Mouse (Mus musculus) forebrain, postnatal 0 days (tissue): Measurements from ENCODE around the gene Cabin1. TPM values are rescaled to one million over a fixed set of nuclear protein-coding genes. Genes with fewer than 3 reads are reported as not detected.
"Not testable (repeated sequence)": the region's sequence is repeated elsewhere in the genome, so short reads cannot be mapped to it uniquely, and the experiment has no call there.

Source experiments
- ATAC-seq: fragments of 200-750 bp; cut with Nextera tagmentation; 2 replicates; pipeline ENCODE4 v1.8.0; 2017; ENCODE audit warnings: mild to moderate bottlenecking, moderate library complexity
- DNase-seq: peaks from one replicate; pipeline ENCODE4 v3.0.0-alpha.2; 2015
- H3K27ac ChIP-seq: fragments of 300-500 bp; sonication (generic); 2 replicates; pipeline ENCODE4 v1.5.1; 2014; ENCODE audit warnings: low read depth, mild to moderate bottlenecking, antibody characterized with exemption, low read length, moderate library complexity, mixed read lengths
- H3K27me3 ChIP-seq: fragments of 300-500 bp; sonication (generic); 2 replicates; pipeline ENCODE4 v1.6.1; 2014; ENCODE audit warnings: mild to moderate bottlenecking, low read length, mixed read lengths; ENCODE audit not compliant: insufficient read depth
- H3K36me3 ChIP-seq: fragments of 300-500 bp; sonication (generic); 2 replicates; pipeline ENCODE4 v1.6.1; 2014; ENCODE audit warnings: mild to moderate bottlenecking, moderate library complexity; ENCODE audit not compliant: insufficient read depth
- H3K4me1 ChIP-seq: fragments of 300-500 bp; sonication (generic); 2 replicates; pipeline ENCODE4 v1.6.1; 2014; ENCODE audit warnings: antibody characterized with exemption; ENCODE audit not compliant: insufficient read depth
- H3K4me2 ChIP-seq: fragments of 300-500 bp; sonication (generic); 2 replicates; pipeline ENCODE4 v1.6.1; 2014; ENCODE audit warnings: low read depth, mild to moderate bottlenecking, moderate library complexity
- H3K4me3 ChIP-seq: fragments of 300-500 bp; sonication (generic); 2 replicates; pipeline ENCODE4 v1.5.1; 2014; ENCODE audit warnings: low read depth, low read length, mixed read lengths
- H3K9ac ChIP-seq: fragments of 300-500 bp; sonication (generic); 2 replicates; pipeline ENCODE4 v1.6.1; 2014; ENCODE audit warnings: mild to moderate bottlenecking
- H3K9me3 ChIP-seq: fragments of 300-500 bp; sonication (generic); 2 replicates; pipeline ENCODE4 v1.6.1; 2016; ENCODE audit warnings: low read length
- CTCF ChIP-seq: sonication (generic); IDR thresholded peaks from 2 replicates; pipeline ENCODE4 v1.5.1; 2016; ENCODE audit warnings: antibody characterized with exemption, control low read depth, low read depth
- WGBS: fragments of 180-500 bp; shearing (Covaris S2); extraction: QIAGEN DNeasy Blood & Tissue Kit; methylation state at CpG from one replicate; pipeline ENCODE4 v1.1.7; 2014; 5-methylcytosine and 5-hydroxymethylcytosine counted together
- polyA plus RNA-seq: library from polyadenylated mRNA; unstranded; fragments of >200 nt; fragmentation: Nextera tagmentation; extraction: Ambion mirVana; gene quantifications from 2 replicates; pipeline ENCODE4 v1.2.1, GENCODE M21; 2015
- total RNA-seq: library from RNA; depleted of rRNA; stranded (reverse); fragments of >200 nt; gene quantifications from 2 replicates; pipeline ENCODE4 v1.2.3, GENCODE M21; 2014

Gene Cabin1
- total and polyA plus RNA-seq, 2 experiments from 2014 or later: 28.0 to 85.5 TPM

DNA sequence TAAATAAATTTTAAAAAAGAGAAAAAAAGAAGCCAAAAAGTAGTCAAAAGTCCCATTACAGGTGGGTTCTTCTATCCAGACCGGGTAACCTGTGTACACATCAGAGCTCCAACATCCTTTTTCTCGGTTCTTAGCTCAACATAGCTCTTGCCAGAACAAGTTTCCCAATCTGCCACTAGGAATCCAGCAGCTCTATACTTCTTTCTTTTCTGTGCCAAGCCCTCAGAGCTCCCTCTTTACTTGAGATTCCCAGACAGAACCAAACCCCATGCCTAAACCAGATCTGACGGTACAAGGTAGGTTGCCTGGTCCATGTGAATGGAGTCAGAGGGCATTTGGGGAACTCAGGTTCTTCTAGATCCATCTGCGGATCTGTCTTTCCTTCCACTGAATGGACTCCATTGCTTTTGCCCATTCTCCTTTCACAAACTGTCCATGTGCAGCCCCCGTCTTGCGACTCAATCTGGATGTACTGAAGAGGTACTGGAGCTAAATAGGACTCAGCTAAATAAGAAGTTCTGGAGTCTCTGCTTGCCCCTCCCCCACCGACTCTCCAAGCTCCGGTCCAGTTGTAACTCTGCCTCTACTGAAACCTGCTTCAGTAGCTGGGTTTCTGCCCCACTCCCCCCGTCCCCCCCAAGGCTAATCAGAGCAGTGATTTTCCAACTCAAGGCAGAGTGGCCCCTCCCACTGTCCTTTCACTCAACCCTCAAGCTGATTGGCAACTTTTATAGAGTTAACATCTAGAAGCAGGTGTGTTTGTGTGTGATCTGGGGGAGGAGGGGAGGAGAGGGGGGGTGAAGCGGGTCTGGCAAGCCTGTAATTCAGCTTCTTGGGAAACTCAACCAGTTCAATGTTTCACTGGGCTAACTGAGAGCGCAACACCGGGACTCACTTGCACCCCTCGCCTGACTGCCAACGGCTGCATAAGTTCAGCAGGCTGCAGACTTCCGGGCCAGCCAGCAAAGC, 15.3 kb upstream of the Cabin1 start:
- ATAC-seq: no peak
- peaks cover 16% of the 10 kb centered on the region for H3K27me3 ChIP-seq
- TF ChIP-seq CTCF: no peak

DNA sequence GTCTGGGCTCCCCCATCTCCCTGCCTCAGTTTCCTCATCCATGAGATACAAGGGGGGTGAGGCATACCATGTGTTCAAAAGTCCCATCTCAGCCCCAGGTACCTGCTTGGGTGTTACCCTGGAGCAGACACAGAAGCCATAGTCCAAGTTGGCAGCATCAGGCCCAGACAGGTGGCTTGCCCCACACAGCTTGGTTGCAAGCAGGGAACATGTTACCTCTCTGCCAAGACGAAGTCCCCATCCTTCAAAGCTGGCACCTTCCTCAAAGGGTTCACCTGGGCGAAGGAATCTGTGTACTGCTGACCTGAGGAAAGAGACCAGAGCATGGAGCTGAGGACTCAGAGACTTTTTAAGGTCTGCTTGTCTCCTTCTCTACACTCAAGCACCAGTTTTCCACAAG, 13.7 kb upstream of the Cabin1 start:
- DNase-seq (no peak), ATAC-seq (no peak)
- Histone ChIP-seq H3K4me2 (no peak overlapping the region), H3K27ac (no peak overlapping the region), H3K27me3 (peaks cover 16% of the 10 kb centered on the region), H3K36me3 (no peaks in the 10 kb centered on the region), H3K9ac (no peak overlapping the region), H3K9me3 (no peaks in the 10 kb centered on the region), H3K4me3 (no peak overlapping the region), H3K4me1 (0 out of 2 replicates have a peak, but pooled peaks cover 8% of the 10 kb centered on the region)
- whole genome bisulfite sequencing: 77% methylated on average over 2 of the region's 2 CpGs
- no peak for TF ChIP-seq CTCF

More for the DNA sequence above, 15.3 kb upstream of the Cabin1 start:
- Histone ChIP-seq H3K36me3 (no peaks in the 10 kb centered on the region), H3K9me3 (no peaks in the 10 kb centered on the region), H3K27ac (no peak overlapping the region), H3K4me1 (0 out of 2 replicates have a peak, but pooled peaks cover 8% of the 10 kb centered on the region), H3K4me3 (no peak overlapping the region), H3K9ac (no peak overlapping the region), H3K4me2 (no peak overlapping the region)
- whole genome bisulfite sequencing: 38% methylated on average over 15 of the region's 15 CpGs
- no peak for DNase-seq

DNA sequence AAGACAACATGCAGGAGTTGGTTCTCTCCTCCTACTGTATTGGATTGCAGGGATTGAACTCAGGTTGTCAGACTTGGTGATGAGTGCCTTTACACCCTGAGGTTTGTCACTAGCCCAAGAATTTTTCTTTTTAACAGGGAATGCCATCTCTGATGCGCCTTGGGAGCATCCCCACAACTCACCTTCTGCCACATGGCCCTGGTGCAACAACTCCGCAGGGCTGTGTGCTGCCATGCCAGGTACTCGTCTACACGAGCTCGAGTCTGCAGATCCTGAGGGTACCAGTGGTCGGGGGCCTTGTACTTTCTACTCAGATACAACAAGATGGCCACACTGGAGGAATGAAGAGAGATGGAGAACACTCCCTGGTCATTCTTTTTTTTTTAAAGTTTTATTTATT, 12.4 kb upstream of the Cabin1 start:
- no peak for DNase-seq
- no peaks in the 10 kb centered on the region for H3K36me3 ChIP-seq
- no peak overlapping the region for H3K9ac ChIP-seq
- H3K4me1 ChIP-seq: 0 out of 2 replicates have a peak, but pooled peaks cover 11% of the 10 kb centered on the region
- no peak overlapping the region for H3K4me2 ChIP-seq
- no peak for TF ChIP-seq CTCF
- no peak for ATAC-seq
- H3K27ac ChIP-seq: no peak overlapping the region
- H3K9me3 ChIP-seq: no peaks in the 10 kb centered on the region
- H3K4me3 ChIP-seq: no peak overlapping the region
- WGBS: 85% methylated on average over 6 of the region's 6 CpGs
- peaks cover 16% of the 10 kb centered on the region for H3K27me3 ChIP-seq

DNA sequence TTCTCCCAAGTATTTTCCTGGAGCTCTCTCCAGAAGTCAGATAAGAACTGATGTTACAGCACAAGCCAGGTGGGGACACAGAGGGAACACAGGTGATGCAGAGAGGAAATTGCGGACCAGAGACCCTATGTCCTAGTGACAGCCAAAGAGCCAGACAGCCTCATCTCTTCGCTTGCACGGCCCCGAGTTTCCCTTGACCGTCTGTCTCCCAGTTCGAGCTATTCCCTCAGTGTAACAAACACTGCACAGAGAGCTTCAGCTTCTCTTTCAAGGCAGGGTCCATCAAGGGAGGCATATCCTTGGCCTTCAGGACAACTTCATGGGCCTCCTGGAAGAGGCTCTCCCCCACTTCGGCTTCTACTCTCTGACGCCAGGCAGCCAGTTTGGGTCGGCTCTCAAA, 10.4 kb upstream of the Cabin1 start:
- no peak overlapping the region for H3K4me3 ChIP-seq
- no peaks in the 10 kb centered on the region for H3K36me3 ChIP-seq
- DNase-seq (no peak), ATAC-seq (no peak)
- H3K27me3 ChIP-seq: no peaks in the 10 kb centered on the region; the same call in 1 of the 2 replicates
- H3K9me3 ChIP-seq: no peaks in the 10 kb centered on the region
- TF ChIP-seq CTCF: no peak
- 90% methylated on average over 9 of the region's 9 CpGs for WGBS
- no peak overlapping the region for H3K27ac ChIP-seq
- no peak overlapping the region for H3K4me2 ChIP-seq
- H3K9ac ChIP-seq: no peak overlapping the region
- 0 out of 2 replicates have a peak, but pooled peaks cover 3% of the 10 kb centered on the region for H3K4me1 ChIP-seq

DNA sequence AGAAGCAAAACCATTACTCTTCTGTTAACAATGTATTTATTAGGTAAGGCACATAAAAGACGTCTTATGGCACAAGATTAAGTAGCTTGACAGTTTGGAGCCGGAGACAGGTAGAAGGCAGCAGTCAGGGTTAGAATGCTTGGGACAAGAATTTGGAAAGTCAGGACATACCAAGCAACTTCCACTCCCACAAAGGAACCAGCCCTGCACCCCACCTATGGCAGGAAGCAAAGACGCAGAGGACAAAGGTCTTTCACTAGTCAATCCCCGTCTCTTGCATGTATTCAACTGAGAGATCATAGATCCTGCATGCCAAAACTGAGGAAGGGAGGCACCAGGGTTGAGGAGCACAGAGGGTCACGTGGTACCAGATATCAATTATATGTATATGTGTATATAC, 10.0 kb upstream of the Cabin1 start:
- no peak overlapping the region for H3K4me3 ChIP-seq
- ATAC-seq (no peak), DNase-seq (no peak)
- H3K9ac ChIP-seq: no peak overlapping the region
- no peaks in the 10 kb centered on the region for H3K27me3 ChIP-seq
- no peak overlapping the region for H3K27ac ChIP-seq
- no peaks in the 10 kb centered on the region for H3K9me3 ChIP-seq
- H3K4me1 ChIP-seq: 0 out of 2 replicates have a peak, but pooled peaks cover 3% of the 10 kb centered on the region
- H3K36me3 ChIP-seq: no peaks in the 10 kb centered on the region
- no peak overlapping the region for H3K4me2 ChIP-seq
- 91% methylated on average over 5 of the region's 5 CpGs for WGBS
- TF ChIP-seq CTCF: no peak

DNA sequence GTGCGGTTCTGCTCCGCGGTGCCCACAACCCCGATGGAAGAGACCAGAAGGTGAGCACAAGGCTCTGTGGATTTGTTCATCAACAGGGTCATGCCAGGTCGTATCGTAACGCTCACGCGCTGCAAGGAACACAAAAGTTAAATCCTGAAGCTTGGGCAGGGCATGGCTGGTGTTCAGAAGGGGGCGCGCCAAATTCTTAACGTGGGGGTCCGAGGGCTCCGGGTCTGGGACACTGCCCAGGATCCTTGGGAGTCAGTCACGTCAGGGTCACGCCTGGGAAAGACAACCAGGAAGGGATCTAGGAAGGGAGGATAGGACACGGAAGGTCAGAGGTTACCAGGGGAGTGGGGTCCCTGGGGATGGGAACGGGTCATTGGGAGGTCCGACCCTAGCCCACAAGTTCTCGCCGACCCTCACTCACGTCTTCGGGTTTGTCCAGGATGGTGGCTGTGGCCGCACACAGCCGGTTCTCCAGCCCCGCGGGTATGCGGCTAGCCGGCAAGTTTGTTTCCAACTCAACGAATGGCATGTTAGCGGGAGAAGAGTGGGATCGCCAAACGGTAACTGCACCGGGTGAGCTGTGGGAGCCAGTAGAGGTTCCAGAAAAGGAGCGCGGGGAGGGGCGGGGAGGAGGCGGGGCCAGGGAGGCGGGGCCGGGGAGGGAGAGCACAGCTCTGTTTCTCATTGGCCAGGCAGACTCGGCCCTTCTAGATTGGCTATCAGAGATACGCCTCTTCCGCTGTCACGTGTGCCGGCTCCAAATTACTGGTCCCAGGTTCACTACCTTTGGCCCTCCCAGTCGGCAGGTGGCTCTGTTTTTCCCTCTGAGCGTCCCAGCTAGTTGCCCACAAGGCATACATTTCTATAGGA, 8.9 kb upstream of the Cabin1 start, which contains the start of gene Ddt:
Gene Ddt (minus strand): TSS at position 620 of the 870 bp plus-strand sequence.
- WGBS: under 1% methylated on average over 47 of the region's 47 CpGs
- H3K27me3 ChIP-seq: no peaks in the 10 kb centered on the region
- no peak within 1 kb of the TSS; the same call in 1 of the 2 replicates for H3K27ac ChIP-seq

DNA sequence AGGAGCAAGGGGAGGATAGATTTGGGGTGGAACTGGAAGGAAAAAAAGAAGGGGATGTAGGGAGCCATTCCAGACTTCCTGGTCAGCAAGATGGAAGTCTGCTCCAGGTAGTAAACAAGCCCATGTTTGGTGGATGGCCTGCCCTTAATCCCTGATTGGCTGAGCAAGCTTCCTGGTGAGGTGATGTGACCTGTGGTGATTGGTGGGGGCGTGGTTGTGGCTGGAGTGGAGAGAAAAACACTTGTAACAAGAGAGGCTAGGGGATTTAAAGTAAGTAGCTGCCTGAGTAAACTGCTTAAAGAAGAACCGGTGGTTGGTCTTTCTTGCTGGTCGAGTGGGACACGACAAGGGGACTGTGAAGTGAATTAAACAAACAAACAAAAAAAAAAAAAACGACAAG, 3.6 kb upstream of the Cabin1 start:
- WGBS: 29% methylated on average over 5 of the region's 5 CpGs
- H3K36me3 ChIP-seq: not testable (repeated sequence)

More for the DNA sequence above, 8.9 kb upstream of the Cabin1 start, which contains the start of gene Ddt:
- H3K9ac ChIP-seq: peak within 1 kb of the TSS; percentile 63
- H3K9me3 ChIP-seq: no peaks in the 10 kb centered on the region
- 0 out of 2 replicates have a peak, but pooled peaks cover 3% of the 10 kb centered on the region for H3K4me1 ChIP-seq
- peak; percentile 98 for ATAC-seq
- peak; percentile 89 for DNase-seq
- peak within 1 kb of the TSS; percentile 54 for H3K4me3 ChIP-seq
- H3K36me3 ChIP-seq: no peaks in the 10 kb centered on the region
- TF ChIP-seq CTCF: peak; percentile 15; the same call in 1 of the 2 replicates
- peak within 1 kb of the TSS; percentile 95 for H3K4me2 ChIP-seq

More for the DNA sequence above, 3.6 kb upstream of the Cabin1 start:
- H3K27me3 ChIP-seq, H3K9ac ChIP-seq, H3K9me3 ChIP-seq, H3K4me1 ChIP-seq, H3K4me2 ChIP-seq, H3K27ac ChIP-seq, ATAC-seq, H3K4me3 ChIP-seq, DNase-seq: not testable (repeated sequence)
